Mouse (Mus musculus) limb, embryonic 14.5 days (tissue): ENCODE results near the gene Ndufb4. TPM values are rescaled to one million over a fixed set of nuclear protein-coding genes. Genes with fewer than 3 reads are reported as not detected.

Source experiments
- ATAC-seq: fragments of 200-750 bp; cut with Nextera tagmentation; 2 replicates; pipeline ENCODE4 v1.8.0; 2017; ENCODE audit warnings: low read depth, moderate number of reproducible peaks, moderate TSS enrichment; ENCODE audit not compliant: low FRiP score
- DNase-seq: peaks from one replicate; pipeline ENCODE4 v3.0.0-alpha.2; 2015; ENCODE audit warnings: low spot score
- H3K27ac ChIP-seq: fragments of 300-500 bp; sonication (generic); replicated peaks from 2 replicates; pipeline ENCODE4 v1.5.1; 2014; ENCODE audit warnings: low read depth, mild to moderate bottlenecking, low read length, moderate library complexity, mixed read lengths
- H3K27me3 ChIP-seq: fragments of 300-500 bp; sonication (generic); 2 replicates; pipeline ENCODE4 v1.6.1; 2014; ENCODE audit warnings: low read length, mixed read lengths; ENCODE audit not compliant: control insufficient read depth, insufficient read depth
- H3K36me3 ChIP-seq: fragments of 300-500 bp; sonication (generic); 2 replicates; pipeline ENCODE4 v1.6.1; 2014; ENCODE audit warnings: mild to moderate bottlenecking, low read length, moderate library complexity, mixed read lengths; ENCODE audit not compliant: control insufficient read depth, insufficient read depth
- H3K4me1 ChIP-seq: fragments of 300-500 bp; sonication (generic); 2 replicates; pipeline ENCODE4 v1.6.1; 2014; ENCODE audit warnings: antibody characterized with exemption, low read length, mixed read lengths; ENCODE audit not compliant: control insufficient read depth, insufficient read depth
- H3K4me2 ChIP-seq: fragments of 300-500 bp; sonication (generic); replicated peaks from 2 replicates; pipeline ENCODE4 v1.6.1; 2014; ENCODE audit warnings: low read depth, mild to moderate bottlenecking, low read length, moderate library complexity; ENCODE audit not compliant: severe bottlenecking
- H3K4me3 ChIP-seq: fragments of 300-500 bp; sonication (generic); replicated peaks from 2 replicates; pipeline ENCODE4 v1.5.1; 2014; ENCODE audit warnings: low read length
- H3K9ac ChIP-seq: fragments of 300-500 bp; sonication (generic); 2 replicates; pipeline ENCODE4 v1.6.1; 2014; ENCODE audit warnings: mild to moderate bottlenecking, low read depth, low read length, moderate library complexity; ENCODE audit not compliant: severe bottlenecking
- H3K9me3 ChIP-seq: fragments of 300-500 bp; sonication (generic); 2 replicates; pipeline ENCODE4 v1.6.1; 2016; ENCODE audit warnings: low read length; ENCODE audit not compliant: control insufficient read depth
- POLR2A ChIP-seq: fragments of 200-500 bp; IDR thresholded peaks from 2 replicates; pipeline ENCODE4 v1.8.0; 2012; ENCODE audit warnings: inconsistent platforms, mild to moderate bottlenecking, moderate library complexity, borderline replicate concordance; ENCODE audit not compliant: insufficient read depth, insufficient read length; ENCODE audit errors: extremely low read depth
- WGBS: fragments of 180-500 bp; shearing (Covaris S2); extraction: QIAGEN DNeasy Blood & Tissue Kit; methylation state at CpG from one replicate; pipeline ENCODE4 v1.1.7; 2014; 5-methylcytosine and 5-hydroxymethylcytosine counted together
- polyA plus RNA-seq, 2 experiments: library from polyadenylated mRNA; depleted of rRNA in 1 of 2; stranded (reverse) in 1 of 2; unstranded in 1 of 2; fragments of >200 nt; fragmentation: Nextera tagmentation in 1 of 2; extraction: Ambion mirVana in 1 of 2; gene quantifications; 2 replicates each; pipeline versions ENCODE4 v1.2.1 to v1.2.3; 2012 to 2014

Ndufb4 gene
- polyA plus RNA-seq, 2 experiments = 54.9 to 56.3 TPM

DNA sequence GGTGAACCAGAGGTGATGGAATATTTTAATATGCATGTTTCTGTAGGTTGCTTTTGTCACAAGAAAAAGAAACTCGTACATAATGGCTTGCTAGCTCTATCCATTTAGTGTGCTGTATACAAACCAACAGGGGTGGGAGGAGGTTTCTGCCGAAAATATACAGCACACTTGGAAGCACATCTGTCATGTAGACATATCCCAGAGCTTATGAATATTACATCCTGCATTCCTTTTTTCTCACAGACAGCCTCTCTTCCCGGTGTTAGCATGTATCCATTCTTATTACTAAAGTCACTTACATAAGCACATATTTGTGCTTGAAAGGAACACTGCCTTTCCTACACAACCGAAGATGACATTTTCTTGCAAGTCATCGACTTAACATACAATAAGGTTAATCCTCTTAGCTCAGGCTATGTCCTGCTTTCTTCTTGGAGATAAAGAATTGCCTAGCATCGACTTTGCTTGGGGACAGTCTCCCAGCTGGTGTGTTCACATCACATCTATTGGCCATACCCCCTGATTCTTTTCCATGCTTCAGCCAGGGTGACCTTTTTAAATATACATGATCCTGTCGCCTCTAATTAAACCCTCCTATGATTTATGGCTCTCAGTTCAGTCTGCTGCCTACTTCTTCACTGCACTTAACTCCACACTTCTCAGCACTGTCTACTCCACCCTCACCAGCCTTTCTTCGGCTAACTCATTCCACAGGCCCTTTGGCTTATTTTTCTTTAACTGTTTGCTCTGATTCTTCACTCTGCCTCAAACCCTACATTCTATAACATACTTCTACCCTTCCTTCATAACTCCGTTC is 9.6 kb upstream of the Ndufb4 start:
- no peak overlapping the region for H3K27ac ChIP-seq
- ATAC-seq (no peak), DNase-seq (no peak)
- H3K27me3 ChIP-seq = no peaks in the 10 kb centered on the region
- H3K4me2 ChIP-seq = no peak overlapping the region
- no peaks in the 10 kb centered on the region for H3K4me1 ChIP-seq
- no peak for TF ChIP-seq POLR2A
- H3K4me3 ChIP-seq = no peak overlapping the region
- H3K36me3 ChIP-seq = no peaks in the 10 kb centered on the region
- WGBS = 77% methylated on average over 9 of the region's 9 CpGs
- no peak overlapping the region for H3K9ac ChIP-seq
- no peaks in the 10 kb centered on the region for H3K9me3 ChIP-seq

- Histone ChIP-seq H3K4me1 (0 out of 2 replicates have a peak, but pooled peaks cover 3% of the 10 kb centered on the region), H3K4me3 (no peak overlapping the region), H3K36me3 (no peaks in the 10 kb centered on the region), H3K4me2 (no peak overlapping the region), H3K27ac (no peak overlapping the region), H3K9me3 (no peaks in the 10 kb centered on the region), H3K9ac (no peak overlapping the region), H3K27me3 (no peaks in the 10 kb centered on the region)
- no peak for TF ChIP-seq POLR2A
- 80% methylated on average over 7 of the region's 7 CpGs for WGBS
- no peak for ATAC-seq
- DNase-seq = no peak
Observed at GRCm38 (mm10) chr16:37656796-37657195, 2.5 kb upstream of the Ndufb4 start.

DNA sequence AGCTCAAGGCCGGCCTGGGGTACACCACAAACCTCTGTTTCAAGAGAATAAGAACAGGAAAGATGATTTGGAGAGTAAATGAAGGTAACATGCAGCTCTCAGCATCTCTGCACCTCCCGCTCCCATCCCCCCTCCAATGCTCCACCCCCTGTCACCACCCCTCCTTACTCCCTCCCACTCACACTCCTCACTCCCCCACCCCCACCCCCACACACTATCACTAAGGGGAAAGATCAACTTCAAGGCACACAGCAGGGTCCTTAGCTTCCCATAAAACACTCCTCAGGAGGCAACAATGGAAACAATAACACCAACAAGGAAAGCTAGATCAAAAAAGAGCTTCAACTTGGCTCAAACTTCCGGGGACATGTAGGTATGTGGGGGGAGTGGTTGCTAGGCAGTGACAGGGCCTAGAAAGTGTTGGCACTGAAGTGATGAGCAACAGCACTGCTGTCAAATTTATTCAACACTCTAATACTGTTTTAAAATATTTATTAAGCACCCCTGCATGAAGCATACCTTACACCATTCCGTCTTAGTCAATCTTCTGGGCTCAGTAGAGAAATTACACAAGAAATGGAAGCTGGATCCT is 1.6 kb upstream of the Ndufb4 start:
- ATAC-seq (no peak), DNase-seq (no peak)
- H3K4me2 ChIP-seq = no peak overlapping the region
- no peak for TF ChIP-seq POLR2A
- H3K27me3 ChIP-seq = no peaks in the 10 kb centered on the region
- 0 out of 2 replicates have a peak, but pooled peaks cover 3% of the 10 kb centered on the region for H3K4me1 ChIP-seq
- H3K27ac ChIP-seq = no peak overlapping the region
- no peaks in the 10 kb centered on the region for H3K9me3 ChIP-seq
- no peak overlapping the region for H3K4me3 ChIP-seq
- 28% methylated on average over 4 of the region's 4 CpGs for WGBS
- H3K36me3 ChIP-seq = peaks cover 4% of the 10 kb centered on the region; the same call in 1 of the 2 replicates
- H3K9ac ChIP-seq = no peak overlapping the region

GRCm38 (mm10) chr16:37654831-37655455 is 690 bp upstream of the Ndufb4 start:
- Histone ChIP-seq H3K9me3 (no peaks in the 10 kb centered on the region), H3K27ac (no peak overlapping the region), H3K9ac (no peak overlapping the region), H3K36me3 (peaks cover 4% of the 10 kb centered on the region; the same call in 1 of the 2 replicates), H3K4me3 (peak overlapping the region; percentile 54; the same call in 1 of the 2 replicates), H3K4me1 (0 out of 2 replicates have a peak, but pooled peaks cover 3% of the 10 kb centered on the region), H3K27me3 (no peaks in the 10 kb centered on the region), H3K4me2 (peak overlapping the region; percentile 50)
- DNase-seq (no peak), ATAC-seq (no peak)
- 65% methylated on average over 4 of the region's 4 CpGs for WGBS
- TF ChIP-seq POLR2A = no peak

DNA sequence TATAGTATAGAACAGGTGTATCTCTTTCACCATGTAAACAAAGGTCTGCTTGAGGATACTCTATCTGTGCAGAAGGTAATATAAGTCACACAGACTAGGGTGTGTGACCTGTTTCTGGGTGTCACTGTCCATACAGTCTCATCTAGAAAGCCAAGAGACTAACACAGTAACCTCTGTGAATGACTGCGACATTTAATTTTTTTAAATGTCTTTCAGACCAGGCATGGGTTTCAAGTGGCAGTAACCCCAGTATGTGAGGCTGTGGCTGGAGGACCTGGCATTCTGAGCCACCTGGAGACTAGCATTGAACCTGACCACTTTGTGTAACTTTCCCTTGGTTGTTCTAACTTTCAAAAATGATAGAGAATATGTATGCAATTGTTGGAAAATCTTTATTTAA is 1.2 kb downstream of the Ndufb4 start:
- H3K9ac ChIP-seq = no peak overlapping the region; the same call in 1 of the 2 replicates
- WGBS = 76% methylated on average over 1 of the region's 1 CpGs

More for the DNA sequence above, 1.2 kb downstream of the Ndufb4 start:
- 0 out of 2 replicates have a peak, but pooled peaks cover 3% of the 10 kb centered on the region for H3K4me1 ChIP-seq
- no peak for ATAC-seq
- DNase-seq = no peak
- H3K27me3 ChIP-seq = no peaks in the 10 kb centered on the region
- H3K27ac ChIP-seq = no peak overlapping the region
- H3K4me3 ChIP-seq = peak overlapping the region; percentile 54
- no peaks in the 10 kb centered on the region for H3K9me3 ChIP-seq
- TF ChIP-seq POLR2A = no peak
- H3K36me3 ChIP-seq = peaks cover 14% of the 10 kb centered on the region
- H3K4me2 ChIP-seq = peak overlapping the region; percentile 50
